Mouse (Mus musculus): Measurements from ENCODE around the gene Dpf3.

GRCm38 (mm10) chr12:83486671-83487461 lies 650 bp downstream of the Dpf3 start:
- TF ChIP-seq CTCF (conservative IDR thresholded peaks at IDR 0.05; ENCODE audit: insufficient read depth, insufficient read length, low read depth, low read length) = no peak
- TF ChIP-seq POLR2A (IDR thresholded peaks at IDR 0.05; ENCODE audit: low read depth, low read length) = no peak
